In the genomic region with DNA sequence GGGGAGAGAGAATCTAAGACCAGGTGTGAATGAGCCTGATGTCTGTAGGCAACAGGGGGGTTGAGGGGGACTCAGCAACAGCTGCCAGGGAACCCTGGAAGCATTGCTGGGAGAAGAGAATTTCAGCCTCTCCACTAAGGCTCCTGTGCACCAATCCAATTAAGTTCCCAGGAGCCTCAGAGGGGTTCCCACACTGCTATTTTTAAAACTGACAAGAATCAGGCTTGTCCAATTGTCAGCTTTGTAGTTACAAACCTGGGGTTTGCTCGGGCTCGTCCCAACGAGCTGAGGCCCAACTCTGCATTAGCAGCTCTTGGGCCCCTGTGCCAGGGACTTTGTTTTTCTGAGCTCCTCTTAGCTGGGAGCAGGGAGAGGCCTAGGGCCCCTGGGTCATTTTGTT, we compare ENCODE assay signal across 19 mouse cellular contexts. TPM values are rescaled to one million over a fixed set of nuclear protein-coding genes. Genes with fewer than 3 reads are reported as not detected.
DNase-seq lines count a peak whose midpoint lies in the region; ATAC-seq and TF ChIP-seq lines count a peak whose summit lies in the region.
"Had no signal": no experiment of that assay in that cellular context is flagged by ENCODE, and none has a peak within 500 bp of the region (broad histone marks: within the 10 kb centered on the region; RNA-seq: fewer than 3 reads in every experiment).

No protein-coding gene starts in this region.

- H3K27ac ChIP-seq in heart, embryonic 10.5 days, result peak overlapping the region; percentile 67
- peak overlapping the region; percentile 1; the same call in 1 of the 2 replicates for H3K27ac ChIP-seq in kidney, adult 2 months (ENCODE audit: insufficient read depth, low read depth, low read length)
- peak overlapping the region; percentile 60 for H3K27ac ChIP-seq in embryonic facial prominence, embryonic 15.5 days (replicated peaks)
- H3K27ac ChIP-seq in stomach, embryonic 14.5 days (ENCODE audit: low read length), result peak overlapping the region; percentile 21; the same call in 1 of the 2 replicates
- H3K27ac ChIP-seq: forebrain, embryonic 12.5 days; left cerebral cortex, adult 2 months; neural tube, embryonic 13.5 days had no signal

- no peak for TF ChIP-seq POLR2A in kidney, adult 2 months (IDR thresholded peaks at IDR 0.05; ENCODE audit: low read depth, low read length)

- no peak for ATAC-seq in embryonic facial prominence, embryonic 15.5 days (ENCODE audit: insufficient number of reproducible peaks, low FRiP score, low TSS enrichment, low read depth)
- ATAC-seq in stomach, embryonic 14.5 days (ENCODE audit: insufficient number of reproducible peaks, insufficient read depth, low FRiP score, low read depth), result no peak
- ATAC-seq: Patski had no signal

- no peaks in the 10 kb centered on the region for H3K36me3 ChIP-seq in heart, embryonic 10.5 days
- no peaks in the 10 kb centered on the region for H3K36me3 ChIP-seq in kidney, adult 2 months (ENCODE audit: control insufficient read depth, insufficient read depth, low read length)
- no peaks in the 10 kb centered on the region for H3K36me3 ChIP-seq in embryonic facial prominence, embryonic 15.5 days
- no peaks in the 10 kb centered on the region for H3K36me3 ChIP-seq in stomach, embryonic 14.5 days (ENCODE audit: control insufficient read depth, insufficient read depth, low read length)
- H3K36me3 ChIP-seq: forebrain, embryonic 12.5 days; neural tube, embryonic 13.5 days had no signal

- no peak overlapping the region for H3K4me3 ChIP-seq in heart, embryonic 10.5 days
- H3K4me3 ChIP-seq in kidney, adult 2 months (ENCODE audit: insufficient read depth, low read depth, low read length), result no peak overlapping the region
- no peak overlapping the region for H3K4me3 ChIP-seq in embryonic facial prominence, embryonic 15.5 days (replicated peaks)
- no peak overlapping the region for H3K4me3 ChIP-seq in stomach, embryonic 14.5 days (ENCODE audit: low read depth, low read length)
- H3K4me3 ChIP-seq: forebrain, embryonic 12.5 days; left cerebral cortex, adult 2 months; megakaryocyte, embryonic 14.5 days; neural tube, embryonic 13.5 days had no signal

- H3K4me2 ChIP-seq in embryonic facial prominence, embryonic 15.5 days (replicated peaks), result no peak overlapping the region; the same call in 1 of the 2 replicates
- H3K4me2 ChIP-seq in stomach, embryonic 14.5 days (replicated peaks; ENCODE audit: low read depth, low read length), result no peak overlapping the region
- H3K4me2 ChIP-seq: forebrain, embryonic 12.5 days; liver, embryonic 11.5 days; neural tube, embryonic 13.5 days had no signal

- WGBS in heart, embryonic 10.5 days, result 19% methylated on average over 3 of the region's 3 CpGs
- 32% methylated on average over 3 of the region's 3 CpGs for WGBS in kidney, adult 2 months
- 20% methylated on average over 3 of the region's 3 CpGs for WGBS in embryonic facial prominence, embryonic 15.5 days
- 33% methylated on average over 3 of the region's 3 CpGs for WGBS in stomach, embryonic 14.5 days

- peaks cover 40% of the 10 kb centered on the region for H3K4me1 ChIP-seq in heart, embryonic 10.5 days
- H3K4me1 ChIP-seq in kidney, adult 2 months (ENCODE audit: control insufficient read depth, insufficient read depth, low read length), result peaks cover 28% of the 10 kb centered on the region
- H3K4me1 ChIP-seq in embryonic facial prominence, embryonic 15.5 days, result peaks cover 24% of the 10 kb centered on the region
- H3K4me1 ChIP-seq in stomach, embryonic 14.5 days (ENCODE audit: control insufficient read depth, insufficient read depth, low read length), result no peaks in the 10 kb centered on the region

- H3K9me3 ChIP-seq in heart, embryonic 10.5 days, result no peaks in the 10 kb centered on the region
- no peaks in the 10 kb centered on the region for H3K9me3 ChIP-seq in embryonic facial prominence, embryonic 15.5 days (replicated peaks)
- H3K9me3 ChIP-seq in stomach, embryonic 14.5 days (ENCODE audit: control insufficient read depth, low read depth, low read length), result no peaks in the 10 kb centered on the region
- H3K9me3 ChIP-seq: forebrain, embryonic 12.5 days; megakaryocyte, embryonic 14.5 days; neural tube, embryonic 13.5 days had no signal

- no peak overlapping the region for H3K9ac ChIP-seq in embryonic facial prominence, embryonic 15.5 days
- H3K9ac ChIP-seq in stomach, embryonic 14.5 days (replicated peaks; ENCODE audit: low read depth, low read length), result no peak overlapping the region
- H3K9ac ChIP-seq: forebrain, embryonic 12.5 days; neural tube, embryonic 13.5 days had no signal

- DNase-seq in heart, embryonic 10.5 days (ENCODE audit: low spot score), result no peak
- DNase-seq in heart, postnatal 25 days (ENCODE audit: low spot score), result no peak
- DNase-seq in kidney, adult 2 months, result peak; percentile 11
- DNase-seq in kidney, postnatal 10 days, result no peak
- DNase-seq in gastrocnemius, adult 8-10 months (ENCODE audit: low spot score in 2 of 2), result no peak
- no peak for DNase-seq in right cerebral cortex, adult 2 months (ENCODE audit: low spot score in 2 of 2)
- DNase-seq: cerebellum, adult 11 months; cerebellum, postnatal 25 days; right cerebral cortex, postnatal 4 days; thymus, postnatal 36 days had no signal

- no peak for TF ChIP-seq CTCF in kidney, adult 2 months (conservative IDR thresholded peaks at IDR 0.05; ENCODE audit: insufficient read depth, insufficient read length, low read depth, low read length)

- peaks cover 34% of the 10 kb centered on the region for H3K27me3 ChIP-seq in heart, embryonic 10.5 days (ENCODE audit: insufficient read depth, poor library complexity, severe bottlenecking)
- H3K27me3 ChIP-seq in kidney, adult 2 months (replicated peaks; ENCODE audit: control insufficient read depth, insufficient read depth, low read length), result no peaks in the 10 kb centered on the region
- H3K27me3 ChIP-seq in embryonic facial prominence, embryonic 15.5 days, result peaks cover 34% of the 10 kb centered on the region
- H3K27me3 ChIP-seq in stomach, embryonic 14.5 days (ENCODE audit: control insufficient read depth, insufficient read depth, low read length), result peaks cover 11% of the 10 kb centered on the region
- H3K27me3 ChIP-seq: Patski had no signal

- intact Hi-C loops in heart, postnatal 25 days (cut with DNase I), result no loop called here

RNA-seq across cellular contexts. Expression of a gene that starts 3.9 kb away (rescaled TPM):
- 4.8 and 5.4 TPM in 2 replicates for polyA plus RNA-seq in heart, embryonic 10.5 days (2016; fragmentation: Nextera tagmentation; extraction: Ambion mirVana)
- under 1 TPM in 1 of 2 experiments, not detected in 1; 0.16 TPM for total RNA-seq in heart, postnatal 25 days (2021)
- polyA plus RNA-seq in kidney, adult 2 months (2012; rRNA removed), result 12.8 and 14.4 TPM in 2 replicates
- 26.8 and 29.1 TPM in 2 replicates for polyA plus RNA-seq in embryonic facial prominence, embryonic 15.5 days (2015; fragmentation: Nextera tagmentation; extraction: Ambion mirVana)
- 24.7 and 25.3 TPM in 2 replicates for polyA plus RNA-seq in stomach, embryonic 14.5 days (2014; fragmentation: Nextera tagmentation; extraction: Ambion mirVana)
- under 1 TPM in 1 of 4 experiments, not detected in 3; 0.07 TPM for total RNA-seq in gastrocnemius, adult 8-10 months (2022)
- total RNA-seq: granulocyte monocyte progenitor cell, adult 5-6 weeks had no signal

Comparison
In these comparisons a context has a peak if more than half of its experiments do, and no peak if none do; other contexts are left out.
1. H3K27ac ChIP-seq: peak in every context shown above with its lines; median percentile 67 in heart, embryonic 10.5 days; 60 in embryonic facial prominence, embryonic 15.5 days; 21 in stomach, embryonic 14.5 days; 1 in kidney, adult 2 months.